Mouse (Mus musculus) G1E-ER4 (cell line): ENCODE results near the gene Tc2n. TPM values are rescaled to one million over a fixed set of nuclear protein-coding genes. Genes with fewer than 3 reads are reported as not detected.

Experiments used
- GATA1 ChIP-seq: IDR thresholded peaks from one replicate; pipeline ENCODE4 v1.8.0; 2012; ENCODE audit warnings: low read length, inconsistent platforms
- polyA plus RNA-seq: library from polyadenylated mRNA; stranded (reverse); fragments of >175 nt; gene quantifications from 2 replicates; pipeline ENCODE4 v1.2.3, GENCODE M21; 2012

Tc2n gene
- not detected in 2 replicates for polyA plus RNA-seq

DNA sequence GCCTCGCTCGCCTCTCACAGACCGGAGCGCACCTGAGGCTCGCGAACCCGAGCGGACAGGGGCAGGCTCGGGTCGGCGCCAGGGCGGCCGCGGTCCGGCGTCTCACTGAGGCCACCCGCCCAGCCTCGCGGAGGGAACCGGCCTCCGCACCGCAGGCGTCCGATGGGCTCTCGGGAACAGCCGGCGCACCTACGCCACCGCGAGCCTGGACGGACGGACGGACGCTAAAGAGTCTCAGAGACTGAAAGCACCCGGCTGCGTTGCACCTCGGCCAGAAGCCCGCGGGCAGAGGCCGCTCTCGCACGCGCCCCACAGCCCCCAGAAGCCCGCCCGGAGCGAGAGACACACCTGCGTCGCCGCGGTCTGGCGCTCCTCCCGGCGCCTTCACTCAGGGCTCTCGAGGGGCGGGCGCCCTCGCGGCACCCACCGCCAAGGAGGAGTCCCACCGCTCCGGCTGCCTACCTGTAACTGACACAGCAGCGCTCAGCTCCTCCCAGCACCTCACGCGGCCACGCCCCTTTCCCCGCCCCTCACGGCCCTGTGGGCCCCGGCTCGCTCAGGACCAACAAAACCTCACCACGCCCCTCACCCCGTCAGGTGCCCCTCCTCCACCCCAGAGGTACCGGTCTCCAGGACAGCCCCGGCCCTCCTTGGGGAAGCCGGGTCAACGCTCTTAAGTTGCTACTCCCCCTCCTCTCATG is at the start of gene Tc2n:
Gene Tc2n, minus strand, starts transcription at position 470 of the 701 bp plus-strand sequence.
- TF ChIP-seq GATA1, result no peak

DNA sequence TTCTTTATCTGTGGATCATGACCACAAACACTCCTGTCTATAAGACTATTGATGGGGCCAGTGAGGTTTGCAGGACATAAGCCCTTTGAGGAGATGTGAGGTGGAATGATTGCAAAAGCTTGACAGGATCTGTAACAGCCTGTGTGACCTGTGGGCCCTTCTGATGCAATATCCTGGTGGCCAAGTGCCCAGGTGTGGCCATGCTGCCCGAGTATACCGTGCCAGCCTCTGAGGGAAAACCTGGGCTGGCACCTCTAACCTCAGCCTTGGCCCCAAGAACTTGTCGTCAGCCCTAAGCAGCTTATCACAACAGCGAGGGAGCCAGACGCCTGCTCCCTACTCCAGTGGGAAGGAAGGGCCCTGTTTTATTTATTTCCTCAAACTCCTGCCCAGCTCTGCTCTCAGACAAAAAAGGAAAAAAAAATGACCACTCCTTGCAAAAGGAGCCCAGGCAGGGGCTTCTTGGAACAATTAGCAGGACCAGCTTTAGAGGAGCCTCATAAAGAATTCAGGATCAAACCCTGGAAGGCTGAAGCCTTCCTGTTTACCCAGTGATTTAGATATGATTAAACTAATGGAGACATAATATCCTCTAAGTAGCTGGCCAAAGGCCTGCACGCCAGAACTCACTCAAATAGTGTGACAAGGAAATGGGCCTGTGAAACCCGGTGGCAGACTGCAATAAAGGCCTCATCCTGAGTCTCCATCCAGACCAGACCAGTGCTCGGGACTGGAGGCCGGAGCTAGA is 49.2 kb upstream of the Tc2n start:
- no peak for TF ChIP-seq GATA1

DNA sequence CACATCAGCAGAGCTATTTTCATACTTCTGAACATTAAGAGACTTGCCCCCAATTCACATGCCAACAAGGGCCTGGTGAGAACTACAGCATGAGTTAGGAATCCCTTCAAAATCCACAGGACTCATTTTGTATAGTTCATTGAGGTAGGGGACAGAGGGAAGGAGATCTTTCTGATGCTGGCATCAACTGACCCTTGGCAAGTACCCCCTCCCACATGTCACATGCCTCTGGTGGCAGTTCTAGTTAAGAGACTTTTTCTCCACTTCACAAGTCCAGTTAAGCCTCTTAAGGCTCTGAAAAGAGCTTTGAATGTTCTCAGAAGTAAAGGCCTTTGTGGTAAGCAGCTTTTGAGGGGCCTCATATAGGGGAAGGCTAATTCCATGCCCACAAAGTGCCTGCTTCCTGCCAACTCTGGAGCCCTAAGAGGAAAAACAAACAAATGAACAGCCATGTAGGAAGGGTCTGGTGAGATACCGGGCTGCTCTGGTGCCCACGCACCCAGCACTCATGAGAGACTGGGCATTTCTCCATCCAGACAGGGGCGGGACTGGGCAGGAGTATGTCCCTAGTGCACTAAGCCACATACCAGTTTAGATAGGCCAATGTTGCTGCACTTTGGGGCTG is 48.0 kb upstream of the Tc2n start:
- no peak for TF ChIP-seq GATA1

DNA sequence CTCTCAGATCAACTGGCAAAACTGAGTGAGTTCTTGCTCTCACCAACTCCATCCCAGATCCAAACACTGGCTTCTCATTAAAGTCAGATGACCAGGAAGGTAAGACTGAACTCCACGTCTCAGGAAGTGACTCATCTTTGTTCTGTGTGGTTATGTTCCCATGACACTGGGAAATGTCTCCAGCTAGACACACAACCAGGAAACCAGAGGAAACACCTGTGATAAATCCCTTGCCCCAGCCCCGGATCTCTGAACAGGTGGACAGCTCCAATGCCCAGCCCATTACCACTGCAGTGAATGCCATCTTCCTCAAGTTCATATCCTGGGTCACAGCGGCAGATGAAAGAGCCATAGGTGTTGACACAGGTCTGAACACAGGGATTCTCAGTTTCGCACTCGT is 46.5 kb upstream of the Tc2n start:
- no peak for TF ChIP-seq GATA1

DNA sequence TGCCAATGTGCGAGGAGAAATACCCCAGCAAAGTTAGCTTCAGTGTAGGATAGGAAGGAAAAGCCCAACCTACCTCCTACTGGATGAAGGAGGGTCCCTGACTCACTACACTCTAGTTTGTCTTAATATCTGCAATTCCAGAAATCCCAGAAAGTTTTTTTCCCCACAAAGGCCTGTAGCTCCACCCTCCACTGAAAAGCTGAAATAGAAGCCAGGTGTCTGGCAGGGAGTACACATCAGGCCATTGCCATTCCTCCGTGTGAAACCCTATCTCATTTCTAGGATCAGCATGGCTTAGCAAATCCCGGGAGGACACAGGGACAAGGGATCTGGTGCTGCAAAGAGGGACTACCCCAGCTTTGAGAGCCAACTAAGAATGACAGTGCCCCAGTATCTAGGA is 44.7 kb upstream of the Tc2n start:
- no peak for TF ChIP-seq GATA1

DNA sequence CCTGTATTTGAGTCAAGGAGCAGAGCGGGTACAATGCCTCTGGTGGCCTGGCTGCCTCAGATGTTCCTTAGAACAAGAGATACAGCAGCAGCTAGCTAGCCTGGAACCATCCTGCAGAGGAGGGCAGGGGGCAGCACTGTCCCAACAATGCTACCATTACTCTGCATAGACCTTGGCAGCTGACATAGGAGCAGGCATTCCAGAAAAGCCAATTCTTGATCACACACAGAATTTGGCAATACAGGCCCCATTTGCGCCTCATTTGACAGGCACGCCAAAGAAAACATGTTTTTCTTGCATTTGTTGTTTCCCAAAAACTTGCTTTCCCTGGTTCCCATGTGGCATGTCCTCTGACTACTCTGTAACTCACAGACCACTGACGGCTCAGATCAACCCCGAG is 43.7 kb upstream of the Tc2n start:
- TF ChIP-seq GATA1, result no peak

DNA sequence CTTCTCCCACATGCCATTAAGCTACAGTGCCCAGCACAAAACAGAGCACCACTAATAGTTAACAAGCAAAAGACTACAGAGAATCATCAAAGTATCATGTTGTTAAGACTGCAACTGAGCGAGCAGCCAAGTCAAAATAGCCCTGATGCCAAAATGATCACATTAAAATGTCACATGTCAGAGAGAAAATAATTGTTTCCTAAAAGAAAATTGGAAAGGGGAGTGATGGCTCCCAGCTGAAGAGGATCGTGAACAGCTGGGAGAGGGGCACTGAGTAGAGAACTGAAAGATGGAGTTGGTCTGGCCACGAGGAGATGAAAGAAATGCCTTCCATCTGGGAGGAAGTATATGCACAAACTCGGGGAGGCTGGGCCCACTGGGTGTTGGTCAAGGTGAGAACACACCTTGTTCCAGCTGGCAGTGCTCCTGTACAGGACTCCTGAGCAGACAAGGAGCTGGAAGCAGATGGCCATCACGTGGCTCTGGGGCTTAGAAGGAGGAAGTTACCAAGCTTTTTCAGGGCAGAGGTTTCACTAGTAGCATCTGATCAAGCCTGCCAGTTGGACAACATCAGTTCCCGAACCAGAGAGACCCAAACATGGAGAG is 41.2 kb upstream of the Tc2n start:
- no peak for TF ChIP-seq GATA1

DNA sequence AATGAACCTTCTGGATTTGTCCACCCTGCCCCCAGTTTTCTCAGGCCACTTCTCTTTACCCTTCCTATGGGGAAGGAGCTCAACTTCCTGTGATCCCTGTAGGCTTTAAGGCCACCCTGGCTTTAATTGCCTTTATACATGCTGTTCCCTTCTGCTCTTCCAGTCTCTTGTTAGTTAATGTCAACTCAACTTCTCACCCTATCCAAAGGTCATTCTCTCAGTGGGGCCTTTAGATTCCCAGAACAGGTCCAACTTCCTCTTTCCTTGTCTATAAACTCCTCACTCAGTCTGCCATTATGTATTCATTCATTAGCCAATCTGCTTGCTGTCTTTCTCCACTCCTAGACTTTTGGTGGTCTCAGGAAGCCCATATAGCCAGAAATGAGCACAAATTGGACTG is 40.4 kb upstream of the Tc2n start:
- no peak for TF ChIP-seq GATA1

DNA sequence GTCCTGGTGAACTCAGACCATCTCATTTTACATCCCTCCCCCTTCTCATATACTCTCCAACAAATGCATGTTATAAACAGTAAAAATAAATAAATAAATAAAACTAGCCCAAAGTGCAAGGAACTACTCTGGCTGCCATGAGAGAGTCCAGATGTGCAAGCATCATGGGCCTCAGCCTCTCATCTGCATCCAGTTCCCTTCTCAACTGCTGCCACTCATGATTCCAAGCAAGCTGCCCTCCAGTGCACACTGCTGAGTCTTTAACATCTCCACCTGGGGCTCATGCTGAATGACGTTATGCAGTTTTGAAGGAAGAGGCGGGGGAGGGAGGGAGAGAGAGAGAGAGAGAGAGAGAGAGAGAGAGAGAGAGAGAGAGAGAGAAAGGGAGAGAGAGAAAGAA is 24.1 kb upstream of the Tc2n start:
- no peak for TF ChIP-seq GATA1

DNA sequence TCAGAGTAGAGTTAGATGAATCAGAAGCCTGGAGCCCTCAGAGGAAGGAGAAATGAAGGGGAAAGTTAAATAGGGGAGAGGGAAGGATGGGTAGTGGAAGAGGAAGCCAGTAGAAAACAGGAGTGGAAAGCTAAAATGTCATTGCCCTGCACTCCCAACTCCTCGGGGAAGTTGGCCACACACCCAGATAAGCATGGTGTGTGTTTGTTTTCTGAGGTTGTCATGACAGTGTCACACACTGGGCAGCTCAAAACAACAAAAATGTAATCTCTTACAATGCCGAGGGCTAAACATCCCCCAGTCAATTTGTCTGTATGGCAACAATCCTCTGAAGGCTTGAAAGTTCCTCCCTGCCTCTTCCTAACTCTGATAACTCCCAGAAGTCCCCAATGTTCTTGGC is 22.2 kb upstream of the Tc2n start:
- TF ChIP-seq GATA1, result no peak

DNA sequence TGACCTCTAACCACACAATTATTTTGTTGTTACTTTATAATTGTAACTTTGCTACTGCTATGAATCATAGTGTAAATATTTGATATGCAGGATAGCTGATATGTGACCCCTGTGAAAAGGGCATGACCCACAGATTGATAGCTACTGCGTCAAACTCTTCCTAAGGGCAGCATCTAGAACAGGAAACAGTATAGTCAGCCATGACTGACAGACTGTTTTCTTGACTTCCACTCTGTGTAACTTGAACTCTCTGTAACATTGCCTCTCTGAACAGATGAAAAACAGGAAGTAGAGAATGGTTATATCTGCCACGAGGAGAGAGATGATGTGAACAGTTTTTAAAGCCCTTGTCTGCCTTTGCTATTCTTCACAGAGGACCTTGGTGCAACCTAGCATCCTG is 21.7 kb upstream of the Tc2n start:
- TF ChIP-seq GATA1, result no peak

DNA sequence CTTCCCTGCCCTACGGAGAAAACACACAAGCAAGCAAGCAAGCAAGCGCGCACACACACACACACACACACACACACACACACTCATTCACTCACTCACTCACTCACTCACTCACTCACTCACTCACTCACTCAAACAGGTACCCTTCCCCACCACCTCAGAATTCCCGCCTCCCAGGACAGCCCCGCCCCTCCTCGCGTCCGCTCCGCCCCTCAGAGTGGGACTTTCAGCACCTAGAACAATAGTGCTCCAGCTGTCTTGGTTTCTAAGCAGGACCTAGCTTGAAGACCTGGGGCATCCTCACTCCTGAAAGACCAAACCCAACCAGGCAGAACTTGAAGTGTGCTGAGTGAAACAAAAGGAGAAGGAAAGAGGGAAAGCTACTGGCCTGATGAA is 430 bp upstream of the Tc2n start:
- TF ChIP-seq GATA1, result no peak

DNA sequence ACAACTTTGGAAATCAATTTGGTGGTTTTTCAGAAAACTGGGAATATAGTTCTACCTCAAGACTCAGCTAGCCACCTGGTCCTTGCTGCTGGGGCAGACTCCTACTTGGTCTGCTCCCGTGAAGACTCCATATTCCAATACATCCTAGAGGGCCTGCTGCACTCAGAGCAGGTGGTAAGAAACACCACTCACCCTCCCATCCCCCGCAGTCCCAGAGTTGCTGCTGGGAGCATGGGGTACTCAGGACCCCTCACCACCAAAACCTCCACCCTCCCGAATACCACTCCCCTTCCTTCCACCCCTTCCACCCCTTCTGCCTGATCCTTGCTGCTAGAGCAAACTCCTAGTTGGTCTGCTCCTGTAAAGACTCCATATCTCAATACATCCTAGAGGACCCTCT is 19.1 kb downstream of the Tc2n start:
- TF ChIP-seq GATA1, result no peak

DNA sequence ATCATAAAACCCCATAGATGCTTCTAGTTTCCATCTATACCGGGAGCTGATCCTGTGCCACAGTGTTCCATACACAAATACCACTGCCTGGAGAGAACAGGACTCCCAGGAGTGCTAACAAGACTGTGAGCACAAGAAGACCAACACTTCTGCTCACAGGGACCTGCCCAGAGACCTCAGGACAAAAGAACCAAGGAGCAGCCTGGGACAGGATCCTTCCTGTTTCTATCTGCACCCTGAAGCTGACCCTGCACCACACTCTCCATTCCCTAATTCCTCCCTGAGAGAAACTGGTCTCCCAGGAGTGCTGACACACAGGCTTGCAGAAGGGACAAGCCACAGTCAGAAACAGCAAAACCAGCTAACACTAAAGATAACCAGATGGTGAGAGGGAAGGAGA is 21.8 kb downstream of the Tc2n start:
- no peak for TF ChIP-seq GATA1

DNA sequence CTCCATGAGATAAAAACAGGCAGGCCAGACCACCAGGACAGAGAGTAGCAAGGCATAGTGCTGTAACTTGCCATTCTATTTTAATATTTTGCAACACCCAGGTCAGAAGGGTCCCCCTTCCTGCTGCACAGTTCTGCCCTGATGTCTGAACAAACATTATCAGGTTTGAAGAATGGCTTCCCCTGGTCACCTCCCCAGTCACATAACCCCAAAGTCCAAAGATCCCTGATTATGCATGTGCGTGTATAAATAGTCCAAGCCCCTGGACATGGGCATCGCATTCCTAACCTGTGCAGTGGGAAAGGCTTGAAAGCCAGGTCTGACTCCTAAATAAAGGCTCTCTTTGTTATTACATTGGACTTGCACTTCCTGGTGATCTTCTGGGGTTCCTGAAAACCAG is 37.8 kb downstream of the Tc2n start:
- TF ChIP-seq GATA1, result no peak

DNA sequence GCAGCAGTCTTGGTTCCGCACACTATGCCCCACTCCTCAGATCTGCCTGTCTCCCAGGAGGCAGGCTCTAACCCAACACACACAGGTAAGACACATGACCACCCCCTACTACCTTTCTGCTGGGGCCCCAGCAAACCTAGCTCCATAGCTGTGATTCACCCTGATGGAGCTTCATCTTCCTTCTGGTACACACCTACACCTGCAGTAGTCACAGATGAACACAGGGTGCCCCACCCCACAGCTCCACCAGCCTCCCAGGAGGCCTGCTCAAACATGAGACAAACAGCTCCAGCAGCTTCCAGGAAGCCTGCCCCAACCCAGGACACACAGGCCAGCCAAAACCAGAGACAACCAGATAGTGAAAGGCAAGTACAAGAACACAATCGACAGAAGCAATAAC is 50.8 kb downstream of the Tc2n start:
- no peak for TF ChIP-seq GATA1

DNA sequence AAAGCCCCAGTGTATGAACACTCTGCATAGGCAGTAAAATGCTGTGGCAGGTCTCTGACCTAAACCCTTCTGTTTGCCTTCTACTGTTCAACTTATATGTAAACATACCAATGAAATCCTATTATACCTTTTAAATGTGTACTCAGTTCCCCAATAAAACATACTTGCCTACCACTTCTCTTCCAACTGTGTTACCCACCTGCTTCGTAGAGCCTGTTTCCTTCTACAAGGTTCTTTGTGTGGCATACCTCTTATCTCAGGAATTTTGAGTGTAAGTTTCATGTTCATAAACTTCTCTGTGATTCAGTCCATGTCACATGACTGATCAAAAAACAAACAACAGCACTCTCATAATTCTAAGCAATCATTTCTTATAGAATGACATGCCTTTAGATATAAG is 85.2 kb downstream of the Tc2n start:
- no peak for TF ChIP-seq GATA1

Other genes starting within 250 kb of the Tc2n start
- gene Fbln5, start 100.5 kb upstream of the Tc2n start, polyA plus RNA-seq, result not detected in 2 replicates
- gene Trip11, start 194.7 kb upstream of the Tc2n start, polyA plus RNA-seq, result 2.8 and 3.3 TPM in 2 replicates
- gene Atxn3, start 239.7 kb upstream of the Tc2n start, polyA plus RNA-seq, result 2.0 and 5.0 TPM in 2 replicates